Mouse (Mus musculus) B cell, adult 67 days (primary cell): ENCODE results near the gene Rpl10a. TPM values are rescaled to one million over a fixed set of nuclear protein-coding genes. Genes with fewer than 3 reads are reported as not detected.

Experiments used
- total RNA-seq, 2 experiments: library from RNA; stranded (reverse); gene quantifications; 4 replicates each; pipeline ENCODE4 v1.2.4; 2023

Gene Rpl10a
- total RNA-seq, result 1,000 to 10,000 TPM; 1,465 to 1,565 TPM

DNA sequence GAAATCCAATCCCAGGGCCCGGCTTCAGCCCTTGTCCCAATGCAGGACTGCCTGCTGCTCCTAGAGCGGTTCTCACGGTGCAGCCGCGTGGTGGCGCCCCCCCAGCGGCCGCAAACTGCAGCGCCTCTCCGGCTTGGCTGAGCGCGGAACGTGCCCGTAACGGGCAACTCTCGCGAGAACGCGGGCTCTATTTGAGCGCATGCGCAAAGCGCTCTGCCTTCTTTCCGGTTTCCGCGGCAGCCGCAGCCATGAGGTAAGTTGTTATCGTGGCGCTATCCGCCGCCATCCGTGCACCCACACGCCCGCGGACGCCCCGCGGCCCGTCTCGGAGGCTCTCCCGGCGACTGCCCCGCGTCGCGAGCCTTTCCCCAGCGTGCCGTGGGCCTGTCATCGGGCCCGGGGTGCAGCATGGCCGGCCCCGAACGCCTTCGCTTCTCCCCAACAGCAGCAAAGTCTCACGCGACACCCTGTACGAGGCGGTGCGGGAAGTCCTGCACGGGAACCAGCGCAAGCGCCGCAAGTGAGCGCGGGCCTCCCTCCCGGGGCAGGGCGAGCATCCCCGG, at the start of gene Rpl10a:
TSS of gene Rpl10a (plus strand) at position 106 of the 563 bp plus-strand sequence.

DNA sequence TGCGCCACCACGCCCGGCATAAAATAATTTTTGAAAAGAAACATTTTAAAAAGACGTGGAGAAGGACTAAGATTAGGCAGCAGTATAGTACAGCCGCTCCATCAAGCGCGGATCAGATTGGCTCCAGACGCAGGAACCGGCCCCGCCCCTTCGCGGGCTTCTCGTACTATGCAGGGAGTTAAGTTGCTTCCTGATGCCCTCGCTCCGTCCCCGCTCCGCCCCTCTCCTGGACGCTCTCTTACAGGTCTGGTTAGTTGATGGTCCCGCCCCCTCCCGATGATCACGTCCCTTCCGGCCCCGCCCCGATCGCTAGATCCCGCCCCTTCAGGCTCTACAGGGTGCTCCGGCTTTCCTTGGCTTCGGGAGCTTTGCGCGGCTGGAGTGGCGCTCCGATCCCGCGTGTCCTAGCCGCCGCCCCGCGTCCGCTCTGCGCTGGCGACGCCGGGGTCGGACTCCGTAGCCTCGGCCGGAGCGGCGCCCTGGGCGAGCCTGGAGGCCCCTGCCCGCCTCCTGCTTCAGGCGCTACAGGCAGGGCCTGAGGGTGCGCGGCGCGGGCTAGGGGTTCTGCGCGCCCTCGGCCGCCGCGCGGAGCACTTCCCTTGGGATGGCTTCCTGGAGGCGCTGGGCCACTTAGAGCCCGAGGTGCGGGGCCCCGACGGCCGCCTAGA, 14.9 kb upstream of the Rpl10a start, which contains the start of gene Fance:
TSS of gene Fance (plus strand) at position 308 of the 668 bp plus-strand sequence.

DNA sequence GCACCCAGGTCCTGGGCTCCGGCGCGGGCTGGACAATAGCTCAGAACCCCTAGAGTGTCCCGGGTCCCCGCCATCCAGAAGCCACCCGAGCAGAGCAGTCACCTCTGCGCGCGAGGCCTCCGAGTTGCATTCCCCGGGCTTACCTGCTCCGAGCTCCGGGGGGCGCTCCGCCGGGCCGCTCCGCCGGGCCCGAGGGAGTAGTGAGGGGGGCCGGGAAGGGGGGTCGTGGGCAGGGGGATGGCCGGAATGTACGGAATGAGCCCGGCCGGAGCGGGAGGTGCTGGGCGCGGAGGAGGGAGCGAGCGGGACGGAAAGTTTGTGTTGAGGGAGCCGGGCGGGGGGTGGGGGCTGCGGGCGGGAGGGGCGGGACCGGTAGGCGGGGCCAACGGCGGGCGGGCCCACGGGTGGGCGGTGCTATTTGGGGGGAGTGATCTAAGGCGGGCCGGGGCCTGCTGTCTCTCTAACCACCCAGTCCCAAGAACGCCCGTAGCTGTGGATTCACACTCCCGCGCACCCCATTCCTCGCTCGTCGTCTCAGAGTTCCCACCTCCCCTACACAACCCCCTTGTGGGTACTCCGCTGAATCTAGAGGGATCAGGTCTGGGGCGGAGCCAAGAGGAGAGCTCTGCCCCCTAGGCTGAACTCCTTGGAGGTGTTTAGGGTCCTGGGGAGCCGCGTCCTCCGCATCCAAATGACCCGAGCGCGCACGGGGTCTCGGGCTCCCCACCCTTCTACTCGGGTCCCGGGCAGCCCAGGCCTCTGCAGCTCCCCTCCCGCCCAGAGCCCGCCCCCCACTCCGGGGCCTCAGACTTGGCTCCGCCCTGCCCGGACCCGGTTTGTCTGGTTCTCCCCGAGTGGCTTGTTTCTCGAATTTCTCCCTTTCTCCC, 22.4 kb downstream of the Rpl10a start, which contains the start of gene Tead3:
TSS of gene Tead3 (minus strand) at position 352 of the 887 bp plus-strand sequence.

DNA sequence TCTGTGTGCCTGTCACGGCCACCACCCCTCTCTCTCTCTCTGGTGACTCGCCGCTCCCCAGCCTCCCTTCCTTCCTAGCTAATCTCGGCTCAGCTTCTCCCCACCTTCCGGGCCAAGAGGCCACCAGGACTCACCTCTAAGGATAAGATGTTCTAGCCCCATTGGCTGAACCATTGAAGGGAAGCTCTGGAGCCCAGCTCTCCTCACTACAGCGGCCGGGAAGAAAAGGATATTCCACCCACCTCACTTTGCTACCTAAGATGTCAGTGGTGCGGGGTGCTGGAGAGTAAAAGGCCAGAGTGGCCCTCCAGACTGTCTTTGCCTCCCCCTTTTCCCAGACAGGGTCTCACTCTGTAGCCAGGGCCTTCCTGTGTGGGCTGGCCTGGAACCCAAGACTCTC, 36.9 kb downstream of the Rpl10a start, which contains the start of gene Tulp1:
TSS of gene Tulp1 (minus strand) at position 101 of the 400 bp plus-strand sequence.

Other genes with a start within 250 kb of the Rpl10a start
- 1 to 10 TPM; 2.6 to 5.5 TPM for gene Tcp11, start 247.8 kb upstream of the Rpl10a start, total RNA-seq
- not detected for gene Scube3, start 186.3 kb upstream of the Rpl10a start, total RNA-seq
- gene Zfp523, start 151.3 kb upstream of the Rpl10a start, total RNA-seq, result 10 to 100 TPM; 15.7 to 22.0 TPM
- gene Def6, start 120.7 kb upstream of the Rpl10a start, total RNA-seq, result 100 to 1,000 TPM in 1 of 2 experiments, 10 to 100 TPM in 1; 85.3 to 109 TPM
- 10 to 100 TPM; 28.5 to 30.0 TPM for gene Ppard, start 95.8 kb upstream of the Rpl10a start, total RNA-seq
- 10 to 100 TPM; 32.4 to 44.6 TPM for gene Fance, start 15.0 kb upstream of the Rpl10a start, total RNA-seq
- 1 to 10 TPM in 1 of 2 experiments, not detected in 1; 1.3 TPM for gene Tead3, start 22.3 kb downstream of the Rpl10a start, total RNA-seq
- gene Tulp1, start 36.8 kb downstream of the Rpl10a start, total RNA-seq, result not detected
- 10 to 100 TPM; 24.0 to 31.4 TPM for gene Fkbp5, start 189.1 kb downstream of the Rpl10a start, total RNA-seq
- not detected for gene Armc12, start 202.3 kb downstream of the Rpl10a start, total RNA-seq
- gene Clpsl2, start 220.9 kb downstream of the Rpl10a start, total RNA-seq, result not detected
- gene Clps, start 232.3 kb downstream of the Rpl10a start, total RNA-seq, result not detected
- gene Lhfpl5, start 247.2 kb downstream of the Rpl10a start, total RNA-seq, result not detected